Mouse (Mus musculus): ENCODE data around the gene Rpp25l. TPM values are rescaled to one million over a fixed set of nuclear protein-coding genes. Genes with fewer than 3 reads are reported as not detected.

Gene Rpp25l
- polyA plus RNA-seq, 1 experiment from 2014 or later: 48.4 TPM

GRCm38 (mm10) chr4:41740380-41741157, 27.2 kb upstream of the Rpp25l start:
- peak overlapping the region; percentile 91 for H3K4me2 ChIP-seq (ENCODE audit: low read depth, low read length)
- H3K36me3 ChIP-seq (ENCODE audit: control insufficient read depth, insufficient read depth): peaks cover 7% of the 10 kb centered on the region; the same call in 1 of the 2 replicates
- 1% methylated on average over 48 of the region's 48 CpGs for WGBS
- H3K4me1 ChIP-seq (ENCODE audit: control insufficient read depth, insufficient read depth, low read length): peaks cover 11% of the 10 kb centered on the region
- H3K27me3 ChIP-seq (ENCODE audit: control insufficient read depth, insufficient read depth, low read length): no peaks in the 10 kb centered on the region
- H3K9ac ChIP-seq (ENCODE audit: low read length): peak overlapping the region; percentile 89
- peak; percentile 75 for ATAC-seq (replicated peaks; ENCODE audit: extremely low read depth, insufficient read depth, low FRiP score)
- peak overlapping the region; percentile 83 for H3K4me3 ChIP-seq (ENCODE audit: low read length)
- no peaks in the 10 kb centered on the region for H3K9me3 ChIP-seq (replicated peaks; ENCODE audit: control insufficient read depth, low read length)
- H3K27ac ChIP-seq (ENCODE audit: low read length): peak overlapping the region; percentile 88

- no peak overlapping the region for H3K27ac ChIP-seq (ENCODE audit: low read length)
Measured at GRCm38 (mm10) chr4:41739260-41739659, 25.9 kb upstream of the Rpp25l start.

GRCm38 (mm10) chr4:41738256-41738603, 24.9 kb upstream of the Rpp25l start:
- Histone ChIP-seq H3K9ac (ENCODE audit: low read length) (no peak overlapping the region), H3K9me3 (replicated peaks; ENCODE audit: control insufficient read depth, low read length) (no peaks in the 10 kb centered on the region), H3K4me2 (ENCODE audit: low read depth, low read length) (no peak overlapping the region), H3K36me3 (ENCODE audit: control insufficient read depth, insufficient read depth) (peaks cover 7% of the 10 kb centered on the region; the same call in 1 of the 2 replicates), H3K4me3 (ENCODE audit: low read length) (no peak overlapping the region), H3K27ac (ENCODE audit: low read length) (no peak overlapping the region), H3K4me1 (ENCODE audit: control insufficient read depth, insufficient read depth, low read length) (peaks cover 11% of the 10 kb centered on the region), H3K27me3 (ENCODE audit: control insufficient read depth, insufficient read depth, low read length) (peaks cover 6% of the 10 kb centered on the region)
- WGBS: 83% methylated on average over 1 of the region's 1 CpGs
- ATAC-seq (replicated peaks; ENCODE audit: extremely low read depth, insufficient read depth, low FRiP score): no peak

More at GRCm38 (mm10) chr4:41739260-41739659, 25.9 kb upstream of the Rpp25l start:
- Histone ChIP-seq H3K9me3 (replicated peaks; ENCODE audit: control insufficient read depth, low read length) (no peaks in the 10 kb centered on the region), H3K36me3 (ENCODE audit: control insufficient read depth, insufficient read depth) (peaks cover 7% of the 10 kb centered on the region; the same call in 1 of the 2 replicates), H3K4me2 (ENCODE audit: low read depth, low read length) (no peak overlapping the region), H3K9ac (ENCODE audit: low read length) (no peak overlapping the region), H3K4me3 (ENCODE audit: low read length) (no peak overlapping the region), H3K27me3 (ENCODE audit: control insufficient read depth, insufficient read depth, low read length) (peaks cover 5% of the 10 kb centered on the region; the same call in 1 of the 2 replicates), H3K4me1 (ENCODE audit: control insufficient read depth, insufficient read depth, low read length) (peaks cover 11% of the 10 kb centered on the region)
- WGBS: 92% methylated on average over 13 of the region's 13 CpGs
- ATAC-seq (replicated peaks; ENCODE audit: extremely low read depth, insufficient read depth, low FRiP score): no peak

- 39% methylated on average over 8 of the region's 8 CpGs for WGBS
- no peak overlapping the region for H3K27ac ChIP-seq (ENCODE audit: low read length)
- H3K27me3 ChIP-seq (ENCODE audit: control insufficient read depth, insufficient read depth, low read length): peaks cover 11% of the 10 kb centered on the region
- H3K9me3 ChIP-seq (replicated peaks; ENCODE audit: control insufficient read depth, low read length): no peaks in the 10 kb centered on the region
- no peak overlapping the region for H3K4me3 ChIP-seq (ENCODE audit: low read length)
- H3K4me1 ChIP-seq (ENCODE audit: control insufficient read depth, insufficient read depth, low read length): peaks cover 11% of the 10 kb centered on the region
- H3K36me3 ChIP-seq (ENCODE audit: control insufficient read depth, insufficient read depth): peaks cover 7% of the 10 kb centered on the region; the same call in 1 of the 2 replicates
- ATAC-seq (replicated peaks; ENCODE audit: extremely low read depth, insufficient read depth, low FRiP score): 0 out of 2 replicates have a peak, but pooled peaks have one; percentile 29
- no peak overlapping the region for H3K9ac ChIP-seq (ENCODE audit: low read length)
- H3K4me2 ChIP-seq (ENCODE audit: low read depth, low read length): no peak overlapping the region
Measured at GRCm38 (mm10) chr4:41737602-41738255, 24.4 kb upstream of the Rpp25l start.

- no peak within 1 kb of the TSS for H3K9ac ChIP-seq (ENCODE audit: low read length)
- no peaks in the 10 kb centered on the region for H3K36me3 ChIP-seq (ENCODE audit: control insufficient read depth, insufficient read depth)
- H3K4me2 ChIP-seq (ENCODE audit: low read depth, low read length): peak within 1 kb of the TSS; percentile 66
- peaks cover 64% of the 10 kb centered on the region for H3K27me3 ChIP-seq (ENCODE audit: control insufficient read depth, insufficient read depth, low read length)
- WGBS: 2% methylated on average over 50 of the region's 50 CpGs
- ATAC-seq (replicated peaks; ENCODE audit: extremely low read depth, insufficient read depth, low FRiP score): no peak; the same call in 1 of the 2 replicates
- no peak within 1 kb of the TSS for H3K27ac ChIP-seq (ENCODE audit: low read length)
- H3K4me3 ChIP-seq (ENCODE audit: low read length): peak within 1 kb of the TSS; percentile 47
- H3K4me1 ChIP-seq (ENCODE audit: control insufficient read depth, insufficient read depth, low read length): 0 out of 2 replicates have a peak, but pooled peaks cover 5% of the 10 kb centered on the region
- H3K9me3 ChIP-seq (replicated peaks; ENCODE audit: control insufficient read depth, low read length): no peaks in the 10 kb centered on the region
Measured at GRCm38 (mm10) chr4:41731052-41731765, 17.9 kb upstream of the Rpp25l start, which contains the start of gene Arid3c. Gene Arid3c (minus strand): TSS chr4:41731142.

- Histone ChIP-seq H3K36me3 (ENCODE audit: control insufficient read depth, insufficient read depth) (no peaks in the 10 kb centered on the region), H3K27me3 (ENCODE audit: control insufficient read depth, insufficient read depth, low read length) (peaks cover 74% of the 10 kb centered on the region), H3K9ac (ENCODE audit: low read length) (no peak overlapping the region), H3K4me2 (ENCODE audit: low read depth, low read length) (no peak overlapping the region), H3K9me3 (replicated peaks; ENCODE audit: control insufficient read depth, low read length) (no peaks in the 10 kb centered on the region), H3K4me3 (ENCODE audit: low read length) (no peak overlapping the region), H3K27ac (ENCODE audit: low read length) (no peak overlapping the region), H3K4me1 (ENCODE audit: control insufficient read depth, insufficient read depth, low read length) (peaks cover 12% of the 10 kb centered on the region; the same call in 1 of the 2 replicates)
- ATAC-seq (replicated peaks; ENCODE audit: extremely low read depth, insufficient read depth, low FRiP score): no peak
- WGBS: 17% methylated on average over 20 of the region's 20 CpGs
Measured at GRCm38 (mm10) chr4:41726826-41727621, 13.7 kb upstream of the Rpp25l start.

- H3K9me3 ChIP-seq (replicated peaks; ENCODE audit: control insufficient read depth, low read length): no peaks in the 10 kb centered on the region
- H3K9ac ChIP-seq (ENCODE audit: low read length): peak within 1 kb of the TSS; percentile 90
- peaks cover 43% of the 10 kb centered on the region for H3K27me3 ChIP-seq (ENCODE audit: control insufficient read depth, insufficient read depth, low read length)
- peaks cover 12% of the 10 kb centered on the region; the same call in 1 of the 2 replicates for H3K4me1 ChIP-seq (ENCODE audit: control insufficient read depth, insufficient read depth, low read length)
- H3K4me2 ChIP-seq (ENCODE audit: low read depth, low read length): peak within 1 kb of the TSS; percentile 89
- no peak within 1 kb of the TSS for H3K27ac ChIP-seq (ENCODE audit: low read length)
- WGBS: under 1% methylated on average over 27 of the region's 27 CpGs
- H3K4me3 ChIP-seq (ENCODE audit: low read length): peak within 1 kb of the TSS; percentile 91
- peak; percentile 96 for ATAC-seq (replicated peaks; ENCODE audit: extremely low read depth, insufficient read depth, low FRiP score)
- peaks cover 14% of the 10 kb centered on the region for H3K36me3 ChIP-seq (ENCODE audit: control insufficient read depth, insufficient read depth)
Measured at GRCm38 (mm10) chr4:41722918-41723351, 9.6 kb upstream of the Rpp25l start, which contains the start of gene Dctn3. Gene Dctn3 (minus strand): TSS chr4:41723170.

- Histone ChIP-seq H3K9me3 (replicated peaks; ENCODE audit: control insufficient read depth, low read length) (no peaks in the 10 kb centered on the region), H3K4me3 (ENCODE audit: low read length) (no peak overlapping the region), H3K9ac (ENCODE audit: low read length) (no peak overlapping the region), H3K27ac (ENCODE audit: low read length) (no peak overlapping the region), H3K4me1 (ENCODE audit: control insufficient read depth, insufficient read depth, low read length) (peaks cover 18% of the 10 kb centered on the region), H3K27me3 (ENCODE audit: control insufficient read depth, insufficient read depth, low read length) (no peaks in the 10 kb centered on the region), H3K36me3 (ENCODE audit: control insufficient read depth, insufficient read depth) (peaks cover 14% of the 10 kb centered on the region), H3K4me2 (ENCODE audit: low read depth, low read length) (no peak overlapping the region)
- ATAC-seq (replicated peaks; ENCODE audit: extremely low read depth, insufficient read depth, low FRiP score): no peak
- WGBS: 57% methylated on average over 6 of the region's 6 CpGs
Measured at GRCm38 (mm10) chr4:41716834-41717233, 3.5 kb upstream of the Rpp25l start.
